Mouse (Mus musculus) hindbrain, embryonic 11.5 days (tissue): ENCODE results near the gene Dlx6. TPM values are rescaled to one million over a fixed set of nuclear protein-coding genes. Genes with fewer than 3 reads are reported as not detected.

ENCODE experiments used
- ATAC-seq: fragments of 200-750 bp; cut with Nextera tagmentation; 2 replicates; pipeline ENCODE4 v1.8.0; 2017; ENCODE audit warnings: mild to moderate bottlenecking, moderate TSS enrichment, moderate library complexity; ENCODE audit not compliant: low FRiP score
- DNase-seq: peaks from one replicate; pipeline ENCODE4 v3.0.0-alpha.2; 2015; ENCODE audit warnings: low spot score
- H3K27ac ChIP-seq: fragments of 300-500 bp; sonication (generic); 2 replicates; pipeline ENCODE4 v1.5.1; 2014; ENCODE audit warnings: mild to moderate bottlenecking, low read depth, low read length
- H3K27me3 ChIP-seq: fragments of 300-500 bp; sonication (generic); 2 replicates; pipeline ENCODE4 v1.6.1; 2014; ENCODE audit warnings: mild to moderate bottlenecking, low read length, moderate library complexity, mixed read lengths; ENCODE audit not compliant: control insufficient read depth, insufficient read depth
- H3K36me3 ChIP-seq: fragments of 300-500 bp; sonication (generic); 2 replicates; pipeline ENCODE4 v1.6.1; 2014; ENCODE audit warnings: mild to moderate bottlenecking, low read length, moderate library complexity, mixed read lengths; ENCODE audit not compliant: control insufficient read depth, insufficient read depth
- H3K4me1 ChIP-seq: fragments of 300-500 bp; sonication (generic); replicated peaks from 2 replicates; pipeline ENCODE4 v1.6.1; 2014; ENCODE audit warnings: low read length, mixed read lengths; ENCODE audit not compliant: control insufficient read depth, insufficient read depth
- H3K4me2 ChIP-seq: fragments of 300-500 bp; sonication (generic); replicated peaks from 2 replicates; pipeline ENCODE4 v1.6.1; 2014; ENCODE audit warnings: mild to moderate bottlenecking, low read depth, low read length
- H3K4me3 ChIP-seq: fragments of 300-500 bp; sonication (generic); 2 replicates; pipeline ENCODE4 v1.5.1; 2014; ENCODE audit warnings: low read depth, low read length
- H3K9ac ChIP-seq: fragments of 300-500 bp; sonication (generic); 2 replicates; pipeline ENCODE4 v1.6.1; 2014; ENCODE audit warnings: low read depth, low read length
- H3K9me3 ChIP-seq: fragments of 300-500 bp; sonication (generic); 2 replicates; pipeline ENCODE4 v1.6.1; 2016; ENCODE audit warnings: low read length; ENCODE audit not compliant: control insufficient read depth
- WGBS: fragments of 180-500 bp; shearing (Covaris S2); extraction: QIAGEN DNeasy Blood & Tissue Kit; methylation state at CpG from one replicate; pipeline ENCODE4 v1.1.7; 2014; 5-methylcytosine and 5-hydroxymethylcytosine counted together
- polyA plus RNA-seq: library from polyadenylated mRNA; unstranded; fragments of >200 nt; fragmentation: Nextera tagmentation; extraction: Ambion mirVana; gene quantifications from 2 replicates; pipeline ENCODE4 v1.2.1, GENCODE M21; 2014

Gene Dlx6
- polyA plus RNA-seq, 1 experiment from 2014 or later = 0.65 TPM

DNA sequence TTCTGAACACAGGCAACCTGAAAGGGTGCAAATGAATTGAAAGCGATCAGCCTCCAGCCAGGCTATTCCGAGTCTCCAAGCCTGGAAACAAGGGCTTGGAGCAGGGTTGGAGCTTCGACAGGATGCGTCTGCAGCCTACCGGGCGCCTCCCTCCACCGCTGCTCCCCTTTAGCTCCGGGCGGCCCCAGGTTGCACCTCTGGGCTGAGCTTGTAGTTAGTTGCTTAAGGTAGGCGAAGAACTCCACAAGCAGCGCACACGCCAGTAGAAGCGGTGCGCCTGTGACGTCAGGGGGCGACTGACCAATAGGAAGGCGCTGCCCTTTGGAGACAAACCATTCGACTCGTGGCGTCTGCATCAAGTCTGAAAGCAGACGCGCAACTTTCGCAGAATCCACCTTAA is 523 bp upstream of the Dlx6 start:
- Histone ChIP-seq H3K4me1 (peaks cover 4% of the 10 kb centered on the region; the same call in 1 of the 2 replicates), H3K36me3 (no peaks in the 10 kb centered on the region), H3K27me3 (peaks cover 91% of the 10 kb centered on the region), H3K9me3 (no peaks in the 10 kb centered on the region), H3K9ac (no peak overlapping the region), H3K4me2 (peak overlapping the region; percentile 79), H3K27ac (no peak overlapping the region), H3K4me3 (peak overlapping the region; percentile 40)
- peak; percentile 84 for ATAC-seq
- WGBS = 1% methylated on average over 23 of the region's 23 CpGs
- DNase-seq = peak; percentile 90

- H3K9me3 ChIP-seq = no peaks in the 10 kb centered on the region
- DNase-seq = peak; percentile 57
- H3K36me3 ChIP-seq = no peaks in the 10 kb centered on the region
- H3K9ac ChIP-seq = peak overlapping the region; percentile 15; the same call in 1 of the 2 replicates
- H3K4me2 ChIP-seq = peak overlapping the region; percentile 79
- H3K4me1 ChIP-seq = peaks cover 4% of the 10 kb centered on the region; the same call in 1 of the 2 replicates
- peaks cover 88% of the 10 kb centered on the region for H3K27me3 ChIP-seq
- no peak overlapping the region for H3K27ac ChIP-seq
- ATAC-seq = peak; percentile 41
- peak overlapping the region; percentile 40 for H3K4me3 ChIP-seq
- 2% methylated on average over 15 of the region's 21 CpGs for WGBS
These were observed 821 bp downstream of the Dlx6 start for GRCm38 (mm10) chr6:6863955-6864354.

DNA sequence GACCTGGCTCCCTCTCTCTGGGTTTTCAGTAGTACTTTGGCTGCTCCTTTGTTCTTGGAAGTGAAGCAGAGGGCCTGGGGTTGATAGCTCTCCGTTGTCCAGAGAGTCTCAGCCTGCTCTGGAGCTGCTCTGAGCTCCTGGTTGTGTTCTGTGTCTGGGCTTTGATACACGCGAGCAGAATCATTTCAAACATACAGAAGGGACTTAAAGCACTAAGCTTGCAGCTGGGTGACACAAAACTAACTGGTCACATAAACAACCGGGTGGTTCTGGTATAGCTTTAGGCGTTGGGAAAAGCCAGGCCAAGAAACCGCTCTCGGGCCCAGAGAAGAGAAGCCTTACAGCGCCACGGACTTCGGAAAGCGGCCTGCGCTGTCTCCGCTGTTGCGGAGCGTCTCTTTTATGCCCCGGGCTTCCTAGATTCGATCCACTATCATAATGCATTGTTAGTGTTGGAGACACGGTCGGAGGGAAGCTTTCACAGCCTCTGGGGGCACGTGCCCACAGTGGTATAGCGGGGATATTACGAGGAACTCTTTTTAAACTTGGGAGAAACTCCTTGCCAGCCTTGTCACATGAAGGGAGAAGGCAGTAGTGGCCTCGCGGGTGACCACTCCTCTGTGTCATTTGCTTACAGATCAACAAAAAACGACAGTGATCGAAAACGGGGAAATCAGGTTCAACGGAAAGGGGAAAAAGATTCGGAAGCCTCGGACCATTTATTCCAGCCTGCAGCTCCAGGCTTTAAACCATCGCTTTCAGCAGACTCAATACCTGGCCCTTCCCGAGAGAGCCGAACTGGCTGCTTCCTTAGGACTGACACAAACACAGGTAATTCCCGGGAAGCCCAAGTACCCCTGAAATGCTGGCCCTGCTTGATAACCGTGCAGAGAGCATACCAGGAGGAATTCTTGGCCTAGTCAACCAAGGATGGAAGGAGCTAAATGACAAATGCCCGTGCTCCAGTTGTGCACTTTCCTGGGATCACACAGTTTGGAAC is 1.6 kb downstream of the Dlx6 start:
- H3K27ac ChIP-seq = no peak overlapping the region
- ATAC-seq (no peak), DNase-seq (peak; percentile 69)
- H3K9ac ChIP-seq = no peak overlapping the region
- no peaks in the 10 kb centered on the region for H3K36me3 ChIP-seq
- no peak overlapping the region for H3K4me2 ChIP-seq
- H3K4me3 ChIP-seq = no peak overlapping the region
- H3K27me3 ChIP-seq = peaks cover 85% of the 10 kb centered on the region
- peaks cover 4% of the 10 kb centered on the region; the same call in 1 of the 2 replicates for H3K4me1 ChIP-seq
- H3K9me3 ChIP-seq = no peaks in the 10 kb centered on the region
- under 1% methylated on average over 36 of the region's 36 CpGs for WGBS

DNA sequence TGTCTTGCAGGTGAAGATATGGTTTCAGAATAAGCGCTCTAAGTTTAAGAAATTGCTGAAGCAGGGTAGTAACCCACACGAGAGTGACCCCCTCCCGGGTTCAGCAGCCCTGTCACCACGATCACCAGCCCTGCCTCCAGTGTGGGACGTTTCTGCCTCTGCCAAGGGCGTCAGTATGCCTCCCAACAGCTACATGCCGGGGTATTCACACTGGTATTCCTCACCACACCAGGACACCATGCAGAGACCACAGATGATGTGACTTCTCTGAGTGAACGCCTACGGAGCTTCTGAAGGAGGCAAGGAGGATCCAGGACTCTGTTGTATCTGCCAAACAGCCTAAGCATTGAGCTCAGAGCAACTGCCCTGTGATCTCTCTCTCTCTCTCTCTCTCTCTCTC is 3.9 kb downstream of the Dlx6 start:
- Histone ChIP-seq H3K27me3 (peaks cover 89% of the 10 kb centered on the region), H3K9ac (no peak overlapping the region), H3K27ac (no peak overlapping the region), H3K4me3 (no peak overlapping the region), H3K4me1 (peaks cover 4% of the 10 kb centered on the region; the same call in 1 of the 2 replicates), H3K4me2 (no peak overlapping the region), H3K9me3 (no peaks in the 10 kb centered on the region), H3K36me3 (no peaks in the 10 kb centered on the region)
- ATAC-seq = no peak
- DNase-seq = peak; percentile 41
- 4% methylated on average over 9 of the region's 9 CpGs for WGBS

- H3K9me3 ChIP-seq = no peaks in the 10 kb centered on the region
- no peaks in the 10 kb centered on the region for H3K36me3 ChIP-seq
- H3K27me3 ChIP-seq = peaks cover 85% of the 10 kb centered on the region
- no peak overlapping the region for H3K27ac ChIP-seq
- WGBS = 4% methylated on average over 13 of the region's 13 CpGs
- H3K4me1 ChIP-seq = no peaks in the 10 kb centered on the region
- no peak overlapping the region for H3K4me3 ChIP-seq
- H3K4me2 ChIP-seq = no peak overlapping the region
- ATAC-seq = no peak
- no peak overlapping the region for H3K9ac ChIP-seq
- DNase-seq = peak; percentile 40
These were observed 6.0 kb downstream of the Dlx6 start for GRCm38 (mm10) chr6:6869041-6869685.

DNA sequence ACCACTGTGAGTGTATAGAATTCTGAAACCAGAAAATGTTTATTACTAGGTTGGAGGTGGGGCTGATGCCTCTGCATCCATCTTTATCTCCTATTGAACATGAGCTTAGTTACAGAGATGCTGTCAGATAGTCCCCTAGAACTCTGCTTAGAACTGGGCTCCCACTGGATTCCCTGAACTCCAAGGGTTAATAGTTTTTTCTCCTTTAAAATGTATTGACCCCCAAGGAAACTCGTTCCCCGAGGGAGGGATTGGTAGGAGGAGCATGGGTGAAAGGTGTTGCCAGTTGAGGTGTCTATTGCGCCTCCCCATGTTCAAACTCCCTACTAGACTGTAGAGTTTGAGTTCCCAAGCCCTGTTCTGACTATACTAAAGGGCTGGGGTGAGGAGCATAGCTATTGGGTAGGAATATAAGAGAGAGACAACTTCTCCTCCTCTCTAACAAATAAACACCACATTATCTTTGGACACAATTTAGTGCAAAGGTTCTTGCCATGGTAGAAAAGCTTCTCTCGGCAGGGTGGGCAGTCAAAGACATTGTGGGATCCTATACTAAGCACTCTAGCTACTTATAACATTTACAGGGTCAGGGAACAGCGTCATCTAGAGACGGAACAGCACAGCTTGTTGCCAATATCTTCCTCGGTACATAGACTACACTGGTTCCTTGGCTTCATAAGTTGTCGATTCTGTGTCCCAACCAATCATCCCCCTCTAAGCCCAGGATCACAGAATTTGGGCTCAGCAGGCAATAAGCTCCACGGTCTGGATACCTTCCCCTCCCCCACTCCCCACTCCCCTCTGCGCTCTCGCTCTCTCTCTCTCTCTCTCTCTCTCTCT is 7.0 kb downstream of the Dlx6 start:
- Histone ChIP-seq H3K27ac (no peak overlapping the region), H3K27me3 (peaks cover 87% of the 10 kb centered on the region), H3K9me3 (no peaks in the 10 kb centered on the region), H3K9ac (no peak overlapping the region), H3K4me2 (no peak overlapping the region), H3K36me3 (no peaks in the 10 kb centered on the region), H3K4me1 (no peaks in the 10 kb centered on the region; the same call in 1 of the 2 replicates), H3K4me3 (no peak overlapping the region)
- DNase-seq = peak; percentile 41
- ATAC-seq = no peak
- under 1% methylated on average over 11 of the region's 11 CpGs for WGBS

DNA sequence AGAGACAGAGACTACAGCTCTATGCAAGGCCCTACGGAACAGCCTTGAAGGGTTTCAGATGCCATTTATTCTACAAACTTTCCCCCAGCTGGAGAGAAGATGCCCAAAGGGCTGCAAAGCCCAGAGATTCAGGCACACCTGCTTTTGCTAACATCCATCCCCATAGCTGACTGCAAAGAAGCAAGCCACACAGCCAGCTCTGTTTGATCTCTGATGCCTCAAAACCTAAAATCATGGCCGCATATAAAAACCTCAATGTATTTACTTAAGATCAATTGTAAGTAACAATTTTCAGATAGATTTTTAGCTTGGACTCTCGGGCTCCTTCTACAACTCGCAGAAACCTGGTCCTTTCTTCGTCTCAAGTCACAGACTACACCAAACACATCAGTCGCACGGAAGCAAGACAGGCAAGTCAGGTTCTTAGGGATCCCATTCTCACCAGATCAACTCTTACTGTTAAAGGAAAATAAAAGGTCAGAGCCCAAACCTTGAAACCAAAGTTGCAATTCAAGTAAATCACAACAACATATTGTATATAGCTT is 7.8 kb downstream of the Dlx6 start:
- H3K4me3 ChIP-seq = no peak overlapping the region
- H3K27ac ChIP-seq = no peak overlapping the region
- H3K9ac ChIP-seq = no peak overlapping the region
- peak; percentile 45 for DNase-seq
- ATAC-seq = no peak
- peaks cover 85% of the 10 kb centered on the region for H3K27me3 ChIP-seq
- no peaks in the 10 kb centered on the region for H3K36me3 ChIP-seq
- H3K9me3 ChIP-seq = no peaks in the 10 kb centered on the region
- H3K4me1 ChIP-seq = no peaks in the 10 kb centered on the region; the same call in 1 of the 2 replicates
- no peak overlapping the region for H3K4me2 ChIP-seq
- WGBS = 2% methylated on average over 7 of the region's 7 CpGs

GRCm38 (mm10) chr6:6871692-6872091 is 8.6 kb downstream of the Dlx6 start:
- peak; percentile 36 for DNase-seq
- Histone ChIP-seq H3K27me3 (peaks cover 86% of the 10 kb centered on the region), H3K9me3 (no peaks in the 10 kb centered on the region), H3K9ac (no peak overlapping the region), H3K4me2 (no peak overlapping the region), H3K4me1 (no peaks in the 10 kb centered on the region; the same call in 1 of the 2 replicates), H3K27ac (no peak overlapping the region), H3K4me3 (no peak overlapping the region), H3K36me3 (no peaks in the 10 kb centered on the region)
- no peak for ATAC-seq
- 6% methylated on average over 5 of the region's 5 CpGs for WGBS
